Mouse (Mus musculus) olfactory bulb, adult 2 months (tissue): ENCODE measurements at regions not wholly inside any gene's neighbourhood (a gene's known extent, or its start where the extent isn't known, plus 50 kb on each side); places are given as distances from the start of the nearest gene placed in this dataset.

Source experiments
- CTCF ChIP-seq: fragments of 200-500 bp; IDR thresholded peaks from 2 replicates; pipeline ENCODE4 v1.5.1; 2012; ENCODE audit warnings: low read depth, mild to moderate bottlenecking, low read length, moderate library complexity; ENCODE audit not compliant: insufficient read depth
- POLR2A ChIP-seq: fragments of 200-500 bp; IDR thresholded peaks from 2 replicates; pipeline ENCODE4 v1.6.1; 2012; ENCODE audit warnings: mild to moderate bottlenecking, low read depth, low read length, moderate library complexity; ENCODE audit not compliant: insufficient read depth

DNA sequence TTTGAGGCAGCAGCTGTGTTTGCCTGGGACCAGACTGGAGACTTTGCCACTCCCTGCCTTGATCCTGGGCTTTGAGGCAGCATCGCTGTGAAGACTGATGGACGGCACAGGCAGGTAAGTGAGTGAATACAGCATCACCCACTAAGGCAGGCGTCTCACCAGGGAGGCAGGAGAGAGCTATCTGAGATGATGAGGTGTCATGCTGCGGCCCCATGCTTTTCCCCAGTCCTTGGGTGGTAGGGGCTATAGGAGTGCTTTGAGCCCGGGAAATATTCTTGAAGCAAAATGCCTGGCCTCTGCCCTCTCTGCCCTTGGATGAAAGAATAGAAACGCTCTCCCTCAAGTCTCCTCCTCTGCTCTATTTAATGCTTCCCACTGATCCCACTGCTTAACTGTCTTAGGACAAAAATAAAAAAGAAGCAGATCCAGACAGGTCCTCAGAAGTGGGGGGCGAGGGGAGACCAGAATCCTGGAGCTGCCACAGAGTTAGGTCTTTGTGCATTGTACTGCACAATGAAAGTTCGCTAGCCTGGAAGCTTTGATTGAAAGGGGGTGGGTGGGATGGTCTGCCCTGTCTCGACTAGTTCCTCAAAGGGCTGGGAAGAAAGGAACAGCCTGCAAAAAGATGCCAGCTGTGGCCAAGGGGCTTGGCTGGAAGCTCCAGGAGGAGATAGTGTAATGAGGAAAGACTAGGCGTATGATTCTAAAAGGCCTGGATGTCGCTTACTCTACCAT is 117.4 kb upstream of the Cdh5 start:
- TF ChIP-seq CTCF (no peak), POLR2A (no peak)
